Mouse (Mus musculus) bone marrow macrophage, adult 2 months (primary cell): ENCODE results near the gene Gm30083.

ENCODE experiments used
- CTCF ChIP-seq: IDR thresholded peaks from 2 replicates; pipeline ENCODE4 v1.5.1; 2012; ENCODE audit warnings: low read depth, mild to moderate bottlenecking, low read length, moderate library complexity
- POLR2A ChIP-seq: IDR thresholded peaks from 2 replicates; pipeline ENCODE4 v1.6.1; 2012; ENCODE audit warnings: mild to moderate bottlenecking, low read depth, low read length, borderline replicate concordance

- no peak for TF ChIP-seq CTCF
- no peak for TF ChIP-seq POLR2A
Observed at GRCm38 (mm10) chr14:33974752-33975151, 40.2 kb downstream of the Gm30083 start.
